Mouse (Mus musculus) frontal cortex, adult (tissue): ENCODE measurements around the gene Wwp2.

ENCODE experiments used
- ATAC-seq: cut with Nextera tagmentation; 2 replicates; pipeline ENCODE4 v1.9.2; 2017; ENCODE audit warnings: mild to moderate bottlenecking, moderate library complexity, mixed read lengths; ENCODE audit not compliant: low TSS enrichment

Wwp2 gene

GRCm38 (mm10) chr8:107430821-107431220, 5.3 kb upstream of the Wwp2 start:
- ATAC-seq = no peak

GRCm38 (mm10) chr8:107435421-107435961, 674 bp upstream of the Wwp2 start:
- ATAC-seq = no peak

DNA sequence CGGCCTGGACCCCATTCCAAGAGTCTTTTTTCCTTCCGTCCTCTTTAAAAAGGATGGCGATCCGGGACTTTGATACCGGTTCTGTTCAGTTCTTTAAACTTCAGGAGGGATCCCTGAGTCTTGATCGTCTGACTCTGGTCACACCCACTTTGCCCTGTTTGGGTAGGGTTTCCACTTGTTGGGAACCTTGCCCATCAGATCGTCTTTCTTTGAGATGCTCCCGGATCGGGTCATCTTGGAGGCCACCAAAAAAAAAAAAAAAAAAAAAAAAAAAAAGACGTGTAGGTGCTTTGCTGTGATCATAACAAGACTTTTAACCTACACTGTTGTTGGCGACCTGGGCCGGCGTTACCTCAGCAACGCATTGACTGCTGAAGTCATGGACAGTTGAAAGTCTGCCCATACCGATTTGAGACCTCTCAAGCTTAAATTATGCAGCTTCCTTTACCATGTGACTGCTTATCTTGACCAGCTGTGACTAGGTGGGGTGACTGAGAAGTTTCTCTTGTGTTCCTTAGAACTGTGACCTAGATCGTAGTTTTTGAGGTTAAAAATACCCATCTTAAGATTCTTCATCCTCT, 766 bp downstream of the Wwp2 start:
- ATAC-seq = peak; percentile 42; the same call in 1 of the 2 replicates

DNA sequence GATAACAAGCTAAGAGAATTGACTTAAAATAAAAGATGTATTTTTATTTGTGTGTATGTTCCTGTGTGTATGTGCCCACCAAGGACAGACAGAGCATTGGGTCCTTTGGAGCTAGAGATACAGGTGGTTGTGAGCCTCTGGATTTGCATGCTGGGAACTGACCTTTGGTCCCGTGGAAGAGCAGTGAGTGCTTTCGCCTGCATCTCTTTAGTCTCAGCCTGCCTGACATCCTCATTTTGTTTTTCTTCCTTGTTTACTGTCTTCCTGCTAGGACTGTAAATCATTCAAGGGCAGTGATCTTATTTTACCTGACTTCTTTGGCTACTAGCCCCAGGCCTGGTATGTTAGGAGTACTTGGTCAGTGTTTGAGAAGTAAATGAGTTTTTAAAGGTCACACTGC, 1.5 kb downstream of the Wwp2 start:
- no peak for ATAC-seq

DNA sequence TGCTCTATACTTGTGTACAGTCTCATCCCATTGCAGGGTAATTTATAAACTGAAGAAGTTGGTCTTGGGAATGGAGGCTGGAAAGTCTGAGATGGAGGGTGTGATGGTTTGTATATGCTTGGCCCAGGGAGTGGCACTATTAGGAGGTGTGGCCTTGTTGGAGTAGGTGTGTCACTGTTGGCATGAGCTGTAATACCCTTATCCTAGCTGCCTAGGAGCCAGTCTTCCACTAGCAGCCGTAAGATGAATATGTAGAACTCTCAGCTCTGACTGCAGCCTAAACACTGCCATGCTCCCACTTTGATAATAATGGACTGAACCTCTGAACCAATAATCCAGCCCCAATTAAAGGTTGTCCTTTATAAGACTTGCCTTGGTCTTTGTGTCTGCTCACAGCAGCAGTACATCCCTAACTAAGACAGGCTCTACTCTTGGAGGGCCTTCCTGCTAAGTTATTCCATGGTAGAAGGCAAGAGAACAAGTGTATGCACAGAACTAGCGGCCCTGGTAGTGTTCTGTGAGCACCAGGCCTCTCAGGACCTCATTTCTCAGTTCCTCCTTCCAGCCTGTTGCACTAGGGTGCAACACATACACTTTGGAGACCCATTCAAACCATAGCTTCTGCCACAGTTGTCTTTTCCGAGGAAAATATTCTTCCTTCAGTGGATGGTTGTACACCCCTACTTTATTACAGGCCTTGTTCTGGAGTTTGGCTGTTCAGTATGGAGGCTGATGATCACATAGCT, 3.9 kb downstream of the Wwp2 start:
- ATAC-seq = no peak

DNA sequence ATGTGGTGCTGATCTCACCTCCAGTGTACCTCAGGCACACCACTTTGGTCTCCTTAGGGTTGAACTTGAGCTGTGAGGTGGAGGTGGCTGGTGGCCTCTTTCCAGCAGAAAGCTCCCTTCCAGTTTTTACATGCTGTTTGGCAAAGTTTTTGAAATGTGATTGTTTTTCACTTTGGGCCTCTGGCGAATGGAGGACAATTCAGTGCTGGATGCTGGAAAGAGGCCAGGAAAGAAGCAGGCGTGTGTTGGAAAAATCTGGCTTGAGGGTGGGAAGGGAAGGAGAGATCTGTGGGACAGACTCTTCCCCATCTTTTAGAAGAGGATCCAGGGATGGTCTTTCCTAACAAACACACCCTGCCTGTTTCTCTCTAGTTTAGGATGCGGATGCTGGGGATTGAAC, 8.5 kb downstream of the Wwp2 start:
- no peak for ATAC-seq

- ATAC-seq = no peak
Measured at GRCm38 (mm10) chr8:107447713-107448112, 11.5 kb downstream of the Wwp2 start.

- no peak for ATAC-seq
Measured at GRCm38 (mm10) chr8:107448382-107448889, 12.3 kb downstream of the Wwp2 start.

DNA sequence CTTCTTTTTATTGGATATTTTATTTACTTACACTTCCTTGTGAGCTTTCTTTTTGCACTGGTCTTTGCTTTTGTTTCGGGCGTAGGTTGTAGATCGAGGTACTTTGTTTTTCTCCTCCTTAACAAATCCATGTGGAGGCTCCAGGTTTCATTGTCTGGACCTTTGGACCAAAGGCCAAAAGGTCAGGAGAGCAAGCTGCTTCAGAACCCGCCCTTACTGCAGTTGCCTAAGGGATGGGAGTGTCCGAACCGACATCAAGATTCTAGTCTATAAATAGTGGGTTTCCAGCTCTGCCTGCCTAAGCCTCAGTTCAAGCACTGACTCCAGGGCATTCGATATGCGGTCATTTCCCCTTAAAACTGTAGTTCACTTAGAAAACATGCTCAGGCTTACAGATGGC, 13.0 kb downstream of the Wwp2 start:
- no peak for ATAC-seq

DNA sequence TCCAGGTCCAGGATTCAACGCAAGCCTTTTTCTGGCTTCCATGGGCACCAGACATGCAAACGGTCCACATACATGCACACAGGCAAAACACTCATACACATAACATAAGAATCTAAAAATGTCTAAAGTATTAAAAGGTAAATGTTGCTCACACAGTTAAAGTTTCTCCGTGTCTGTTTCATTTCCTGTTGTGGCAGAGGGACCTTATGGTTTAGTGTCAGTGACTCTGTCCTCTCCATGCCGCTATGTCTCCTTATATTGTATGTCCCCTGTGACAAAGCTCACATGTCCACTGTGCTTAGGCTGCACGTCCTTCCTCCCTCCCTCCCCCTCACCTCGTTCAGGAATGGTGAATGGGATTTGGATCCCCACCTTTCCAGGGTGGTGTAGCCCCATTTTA, 13.5 kb downstream of the Wwp2 start:
- no peak for ATAC-seq

- ATAC-seq = no peak
Measured at GRCm38 (mm10) chr8:107451414-107452066, 15.4 kb downstream of the Wwp2 start.

GRCm38 (mm10) chr8:107453386-107453785, 17.2 kb downstream of the Wwp2 start:
- ATAC-seq = no peak

- peak; percentile 86 for ATAC-seq
Measured at GRCm38 (mm10) chr8:107455268-107455667, 19.1 kb downstream of the Wwp2 start.

DNA sequence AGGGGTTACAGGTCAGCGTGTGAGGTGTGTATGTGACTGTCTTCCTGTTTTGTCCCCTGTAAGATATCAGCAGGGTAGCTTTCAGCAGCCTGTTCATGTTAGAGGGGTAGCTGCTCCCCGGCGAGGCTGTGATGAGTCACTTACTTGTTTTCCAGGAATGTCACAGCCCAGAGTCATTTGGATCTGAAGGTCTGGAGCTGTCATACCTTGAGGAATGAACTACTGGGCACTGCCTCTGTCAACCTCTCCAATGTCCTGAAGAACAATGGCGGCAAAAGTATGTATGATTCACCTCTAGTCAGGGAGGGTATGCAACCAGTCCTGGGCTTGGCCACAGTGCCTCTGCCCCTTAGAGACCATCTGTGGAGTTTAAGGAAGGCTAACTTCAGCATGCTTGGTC, 21.6 kb downstream of the Wwp2 start:
- ATAC-seq = no peak

- no peak for ATAC-seq
Measured at GRCm38 (mm10) chr8:107458281-107458680, 22.1 kb downstream of the Wwp2 start.

GRCm38 (mm10) chr8:107462423-107462822, 26.3 kb downstream of the Wwp2 start:
- no peak for ATAC-seq

DNA sequence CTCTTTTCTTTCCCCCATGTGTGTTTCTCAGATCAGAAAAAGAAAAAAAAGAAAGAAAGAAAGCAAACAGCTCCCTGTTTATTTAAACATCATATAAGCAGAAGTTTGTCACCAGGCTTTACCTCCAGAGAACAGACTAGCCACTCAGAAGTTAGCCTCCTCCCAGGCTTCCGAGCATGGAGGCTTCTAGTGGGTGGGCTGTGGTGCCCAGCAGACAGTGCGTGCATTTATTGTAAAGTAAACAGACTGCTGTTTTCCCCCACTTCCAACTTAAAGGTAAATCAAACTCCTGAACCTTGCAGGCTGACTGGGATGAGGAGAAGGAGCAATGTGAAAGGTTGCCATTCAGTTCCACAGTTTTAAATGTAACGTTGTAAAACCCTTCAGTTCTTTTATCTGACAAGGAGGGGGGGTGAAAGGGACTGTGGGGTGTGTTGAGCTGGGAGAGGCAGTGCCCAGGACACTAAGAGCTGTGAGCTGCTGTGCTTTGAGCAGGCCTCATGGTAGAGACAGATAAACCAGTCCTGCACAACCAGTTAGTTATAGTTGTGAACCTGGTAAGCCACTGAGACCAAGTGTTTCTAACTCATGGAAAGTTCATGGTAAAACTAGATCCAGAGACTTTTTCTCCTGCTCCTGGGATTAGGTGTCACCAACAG, 29.3 kb downstream of the Wwp2 start:
- no peak for ATAC-seq

DNA sequence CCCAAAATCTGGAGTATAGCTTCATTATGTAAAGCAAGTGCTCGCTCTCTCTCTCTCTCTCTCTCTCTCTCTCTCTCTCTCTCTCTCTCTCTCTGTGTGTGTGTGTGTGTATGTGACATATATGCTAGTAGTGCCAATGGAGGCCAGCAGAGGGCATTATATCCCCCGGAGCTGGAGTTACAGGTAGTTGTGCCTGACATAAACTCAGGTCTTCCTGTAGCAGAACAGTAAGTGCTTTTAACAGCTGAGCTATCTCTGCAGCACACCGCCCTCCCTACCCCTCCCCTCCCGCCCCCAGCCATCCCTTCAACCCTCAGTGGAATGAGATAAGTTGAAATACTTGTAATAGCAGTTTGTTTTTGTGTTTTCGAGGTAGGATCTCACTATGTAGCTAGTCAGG, 30.5 kb downstream of the Wwp2 start:
- no peak for ATAC-seq

GRCm38 (mm10) chr8:107468811-107469302, 32.7 kb downstream of the Wwp2 start:
- no peak for ATAC-seq

DNA sequence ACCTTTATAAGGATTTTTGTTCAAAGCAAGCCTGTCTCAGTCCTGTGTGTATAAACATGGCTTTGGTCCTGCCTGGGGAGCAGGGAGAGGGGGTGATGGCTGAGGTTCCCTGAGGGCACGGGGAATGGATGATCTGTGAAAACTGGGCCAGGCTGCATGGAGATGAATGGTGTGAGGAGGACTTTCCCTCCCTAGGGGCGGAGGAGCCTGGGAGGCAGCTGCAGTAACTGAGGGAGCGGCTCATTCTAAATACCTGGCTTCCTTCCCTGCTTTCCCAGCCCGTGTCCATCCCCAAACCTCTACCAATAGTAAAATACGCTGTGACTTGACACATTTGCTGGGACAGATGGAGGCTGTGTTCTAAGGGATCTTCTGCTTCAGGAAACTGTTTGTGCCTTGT, 34.1 kb downstream of the Wwp2 start:
- peak; percentile 74 for ATAC-seq

GRCm38 (mm10) chr8:107472403-107473100, 36.4 kb downstream of the Wwp2 start:
- ATAC-seq = no peak
